Mouse (Mus musculus): Measurements from ENCODE around the gene Sec14l1. TPM values are rescaled to one million over a fixed set of nuclear protein-coding genes. Genes with fewer than 3 reads are reported as not detected.
"Not testable (repeated sequence)": the region's sequence is repeated elsewhere in the genome, so short reads cannot be mapped to it uniquely, and the experiment has no call there.

Gene Sec14l1
- polyA plus RNA-seq, 1 experiment from 2014 or later: 57.0 TPM

DNA sequence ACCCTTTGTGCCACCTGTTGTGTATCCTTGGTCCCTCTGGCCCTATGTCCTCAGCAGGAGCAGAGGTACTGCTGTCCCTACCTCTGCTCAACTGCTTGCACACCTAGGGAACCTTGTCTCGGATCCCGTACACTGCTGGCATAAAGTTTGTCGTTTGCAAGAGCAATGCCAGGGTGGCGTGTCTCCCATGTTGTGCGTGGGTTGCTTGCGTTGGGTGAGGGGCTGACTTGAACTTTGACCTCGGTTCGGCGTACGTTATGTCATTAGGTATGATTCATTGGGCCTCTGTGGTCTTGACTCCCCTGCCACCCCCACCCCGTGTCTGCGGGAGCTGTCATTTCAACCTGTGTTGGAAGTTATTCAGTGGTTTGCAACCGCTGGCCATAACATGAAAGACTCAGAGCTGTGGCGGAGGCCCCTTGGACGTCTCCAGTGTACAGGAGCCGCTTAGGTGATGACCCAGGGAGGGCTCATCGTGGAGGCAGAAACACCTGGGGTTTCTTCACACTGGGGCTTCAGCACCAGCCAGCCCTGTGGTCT, 35.2 kb upstream of the Sec14l1 start:
- H3K9me3 ChIP-seq: no peaks in the 10 kb centered on the region
- H3K4me3 ChIP-seq: 0 out of 2 replicates have a peak overlapping the region, but pooled peaks have one; percentile 11
- no peaks in the 10 kb centered on the region for H3K27me3 ChIP-seq (ENCODE audit: insufficient read depth, poor library complexity, severe bottlenecking)
- WGBS: 91% methylated on average over 17 of the region's 17 CpGs
- H3K4me1 ChIP-seq (replicated peaks): peaks cover 49% of the 10 kb centered on the region
- no peak for DNase-seq (ENCODE audit: low spot score)
- H3K27ac ChIP-seq: no peak overlapping the region
- peaks cover 53% of the 10 kb centered on the region for H3K36me3 ChIP-seq

DNA sequence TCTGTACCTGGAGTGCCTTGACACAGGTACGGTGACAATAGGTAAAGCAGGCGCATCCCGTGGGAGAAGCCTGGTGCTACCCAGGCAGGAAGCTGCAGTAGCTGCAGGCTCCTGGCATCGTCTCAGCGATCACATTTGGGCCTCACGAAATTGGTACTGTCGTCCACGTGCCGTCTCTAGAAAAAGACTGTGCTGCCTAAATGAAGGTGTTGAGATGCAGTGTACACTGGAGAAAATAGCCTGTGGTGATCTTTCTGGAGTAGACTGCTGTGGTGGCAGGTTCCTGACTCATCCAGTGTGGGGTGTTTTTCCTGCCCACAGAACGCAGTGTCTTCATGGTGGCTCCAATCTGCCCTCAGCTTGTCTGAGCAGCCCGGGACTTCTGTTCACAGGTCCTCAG, 34.8 kb upstream of the Sec14l1 start:
- DNase-seq (ENCODE audit: low spot score): no peak
- 95% methylated on average over 11 of the region's 11 CpGs for WGBS
- Histone ChIP-seq H3K27ac (no peak overlapping the region; the same call in 1 of the 2 replicates), H3K9me3 (no peaks in the 10 kb centered on the region), H3K27me3 (ENCODE audit: insufficient read depth, poor library complexity, severe bottlenecking) (no peaks in the 10 kb centered on the region), H3K36me3 (peaks cover 53% of the 10 kb centered on the region), H3K4me3 (0 out of 2 replicates have a peak overlapping the region, but pooled peaks have one; percentile 11), H3K4me1 (replicated peaks) (peaks cover 49% of the 10 kb centered on the region)

DNA sequence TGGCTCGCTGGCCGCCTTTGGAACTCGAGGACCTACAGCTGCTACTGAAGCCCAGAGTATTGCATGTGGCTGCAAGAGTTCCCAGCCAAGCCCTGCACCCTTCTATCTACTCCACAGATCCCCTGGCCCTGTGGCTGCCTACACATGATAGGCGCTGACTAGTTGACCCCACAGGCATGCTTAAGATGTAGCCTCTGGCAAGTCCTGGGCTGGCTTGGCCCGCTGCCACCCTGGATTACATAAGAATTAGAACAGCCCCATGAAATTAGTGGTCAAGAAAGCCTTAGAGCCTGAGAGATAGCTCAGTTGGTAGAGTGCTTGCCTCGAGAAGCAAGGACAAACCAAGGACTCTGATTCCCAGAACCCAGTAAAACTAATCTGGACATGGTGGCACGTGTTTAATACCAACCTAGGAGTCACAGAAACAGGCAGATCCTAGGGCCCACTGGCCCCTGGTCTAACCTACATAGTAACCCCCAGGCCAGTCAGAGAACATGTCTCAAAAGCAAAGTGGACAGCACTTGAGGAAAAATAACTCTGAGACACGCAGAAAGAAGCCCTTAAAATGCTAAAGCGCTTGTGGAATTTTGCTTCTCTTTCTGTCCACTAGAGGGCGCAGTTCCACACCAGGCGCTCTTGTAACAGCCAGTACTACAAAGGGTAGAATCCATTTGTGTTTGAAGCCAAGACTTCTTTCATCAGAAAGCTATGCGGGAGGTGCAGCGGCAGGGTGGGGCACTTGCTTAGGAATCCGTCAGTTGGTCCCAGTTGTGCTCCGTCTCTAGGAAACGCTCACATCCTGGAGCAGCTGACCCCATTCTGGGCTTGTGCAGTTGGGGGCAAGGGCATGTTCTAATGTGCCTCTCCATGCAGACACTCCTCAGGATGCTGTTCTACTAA, 33.6 kb upstream of the Sec14l1 start:
- 35% methylated on average over 16 of the region's 16 CpGs for WGBS
- no peaks in the 10 kb centered on the region for H3K27me3 ChIP-seq (ENCODE audit: insufficient read depth, poor library complexity, severe bottlenecking)
- DNase-seq (ENCODE audit: low spot score): peak; percentile 79
- peak overlapping the region; percentile 2; the same call in 1 of the 2 replicates for H3K4me3 ChIP-seq
- peaks cover 53% of the 10 kb centered on the region for H3K36me3 ChIP-seq
- peaks cover 42% of the 10 kb centered on the region for H3K4me1 ChIP-seq (replicated peaks)
- H3K9me3 ChIP-seq: no peaks in the 10 kb centered on the region
- peak overlapping the region; percentile 76 for H3K27ac ChIP-seq

DNA sequence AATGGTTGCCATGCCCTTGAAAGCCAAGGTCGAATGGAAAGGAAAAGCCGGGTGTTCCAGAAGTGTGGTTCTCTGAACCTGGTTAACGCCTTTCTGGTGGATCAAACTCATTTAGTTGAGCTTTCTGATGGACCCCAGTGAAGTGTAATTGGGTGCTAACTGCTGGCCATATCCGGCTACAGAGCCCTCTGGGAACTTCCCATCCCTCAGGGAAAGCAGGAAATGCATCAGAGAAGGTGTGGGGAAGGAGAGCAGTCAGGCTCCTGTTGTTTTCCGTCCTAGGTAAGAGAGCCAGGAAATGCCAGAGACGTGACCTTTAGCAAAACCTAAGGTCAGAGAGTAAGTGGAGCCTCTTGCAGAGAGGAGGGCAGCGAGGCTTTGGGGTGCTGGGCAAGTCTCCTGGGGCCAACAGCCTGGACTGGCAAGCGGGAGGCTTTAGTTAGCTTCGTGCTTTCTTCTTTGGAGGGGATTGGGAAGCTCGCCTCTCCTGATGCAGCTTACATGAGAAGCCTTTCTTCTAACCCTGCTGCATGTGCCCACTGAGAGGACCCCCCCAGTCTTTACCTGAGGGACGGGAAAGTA, 32.5 kb upstream of the Sec14l1 start:
- Histone ChIP-seq H3K4me3 (no peak overlapping the region), H3K4me1 (replicated peaks) (peaks cover 36% of the 10 kb centered on the region), H3K36me3 (peaks cover 53% of the 10 kb centered on the region), H3K27ac (peak overlapping the region; percentile 76), H3K9me3 (no peaks in the 10 kb centered on the region), H3K27me3 (ENCODE audit: insufficient read depth, poor library complexity, severe bottlenecking) (no peaks in the 10 kb centered on the region)
- no peak for DNase-seq (ENCODE audit: low spot score)
- 72% methylated on average over 11 of the region's 11 CpGs for WGBS

DNA sequence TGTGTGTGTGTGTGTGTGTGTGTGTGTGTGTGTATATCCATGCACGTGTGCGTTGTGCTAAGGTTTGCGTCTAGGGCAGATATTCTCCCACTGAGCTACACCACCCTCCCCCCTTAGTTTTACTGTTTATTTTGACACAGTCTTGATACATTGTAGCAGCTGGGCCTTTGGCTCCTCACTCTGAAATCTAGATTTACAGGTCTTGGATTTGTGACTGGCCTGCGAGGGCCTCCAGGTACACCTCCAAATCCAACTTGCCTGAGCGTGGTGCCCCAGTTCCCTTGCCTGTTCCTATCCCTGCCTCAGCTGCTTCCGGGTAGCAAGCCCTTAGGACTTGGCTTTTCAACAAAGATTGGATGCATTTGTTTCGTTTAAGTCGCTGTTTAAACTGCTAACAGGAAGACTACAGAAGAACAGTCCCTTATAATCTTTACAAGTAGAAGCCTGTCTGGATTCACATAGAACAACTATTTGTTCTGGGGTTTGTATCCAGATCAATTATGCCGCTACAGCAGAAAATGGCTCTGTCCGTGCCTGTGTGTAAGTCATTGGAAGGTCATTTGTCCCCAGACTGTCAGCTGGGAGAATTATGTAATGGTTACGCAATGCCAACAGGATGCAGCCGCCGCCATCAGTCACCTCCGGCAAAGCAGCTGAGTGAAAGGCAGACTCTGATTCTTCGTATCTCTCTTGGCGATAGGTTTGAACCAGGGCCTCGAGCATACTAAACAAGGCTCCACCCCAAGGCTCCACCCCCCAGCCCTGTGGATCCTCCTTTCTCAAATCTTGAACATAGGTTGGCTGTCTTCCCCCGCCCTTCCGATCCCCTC, 31.7 kb upstream of the Sec14l1 start:
- Histone ChIP-seq H3K36me3 (peaks cover 47% of the 10 kb centered on the region), H3K4me3 (no peak overlapping the region)

DNA sequence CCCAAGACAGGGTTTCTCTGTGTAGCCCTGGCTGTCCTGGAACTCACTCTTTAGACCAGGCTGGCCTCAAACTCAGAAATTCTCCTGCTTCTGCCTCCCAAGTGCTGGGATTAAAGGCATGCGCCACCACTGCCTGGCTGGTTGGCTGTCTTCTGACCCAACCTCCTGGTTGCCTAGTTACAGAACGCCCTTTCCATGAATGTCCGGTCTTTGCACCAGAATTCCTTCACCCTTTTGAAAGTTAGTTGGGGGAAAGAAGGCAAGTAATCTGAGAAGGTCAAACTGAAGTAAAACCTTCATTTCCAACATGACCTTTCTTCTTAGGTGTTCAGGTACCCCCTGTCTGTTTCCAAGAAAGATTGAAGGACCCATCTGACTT, 31.1 kb upstream of the Sec14l1 start:
- not testable (repeated sequence) for H3K27ac ChIP-seq; H3K27me3 ChIP-seq (ENCODE audit: insufficient read depth, poor library complexity, severe bottlenecking); H3K9me3 ChIP-seq; DNase-seq (ENCODE audit: low spot score); H3K4me3 ChIP-seq
- Histone ChIP-seq H3K36me3 (peaks cover 41% of the 10 kb centered on the region), H3K4me1 (replicated peaks) (peaks cover 29% of the 10 kb centered on the region)
- WGBS: 88% methylated on average over 3 of the region's 3 CpGs

More for the DNA sequence above, 31.7 kb upstream of the Sec14l1 start:
- no peaks in the 10 kb centered on the region for H3K9me3 ChIP-seq
- H3K4me1 ChIP-seq (replicated peaks): peaks cover 27% of the 10 kb centered on the region
- H3K27ac ChIP-seq: 0 out of 2 replicates have a peak overlapping the region, but pooled peaks have one; percentile 76
- no peaks in the 10 kb centered on the region for H3K27me3 ChIP-seq (ENCODE audit: insufficient read depth, poor library complexity, severe bottlenecking)
- DNase-seq (ENCODE audit: low spot score): no peak
- WGBS: 93% methylated on average over 19 of the region's 19 CpGs

DNA sequence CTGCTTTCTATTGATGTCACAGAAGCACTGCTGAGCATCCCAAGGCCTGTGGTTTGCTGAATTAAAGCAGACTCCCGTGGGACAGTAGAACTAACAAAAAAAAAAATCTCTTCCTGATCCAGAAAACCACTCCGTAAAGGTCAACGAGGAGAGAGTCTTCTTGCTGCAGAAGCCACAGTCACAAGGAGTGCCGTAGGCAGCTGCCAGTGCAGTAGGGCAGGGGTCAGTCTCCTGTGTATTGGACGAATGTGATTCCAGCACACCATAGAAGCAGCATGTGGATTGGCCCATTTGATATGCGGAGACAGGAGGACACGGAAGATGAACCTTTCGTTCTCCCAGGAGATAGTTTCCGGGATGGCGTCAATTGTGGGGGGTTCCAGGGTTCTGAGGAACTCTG, 28.8 kb upstream of the Sec14l1 start:
- Histone ChIP-seq H3K27ac (no peak overlapping the region), H3K27me3 (ENCODE audit: insufficient read depth, poor library complexity, severe bottlenecking) (no peaks in the 10 kb centered on the region), H3K9me3 (no peaks in the 10 kb centered on the region), H3K4me3 (no peak overlapping the region), H3K4me1 (replicated peaks) (peaks cover 37% of the 10 kb centered on the region), H3K36me3 (peaks cover 18% of the 10 kb centered on the region)
- WGBS: 85% methylated on average over 10 of the region's 10 CpGs
- DNase-seq (ENCODE audit: low spot score): no peak

DNA sequence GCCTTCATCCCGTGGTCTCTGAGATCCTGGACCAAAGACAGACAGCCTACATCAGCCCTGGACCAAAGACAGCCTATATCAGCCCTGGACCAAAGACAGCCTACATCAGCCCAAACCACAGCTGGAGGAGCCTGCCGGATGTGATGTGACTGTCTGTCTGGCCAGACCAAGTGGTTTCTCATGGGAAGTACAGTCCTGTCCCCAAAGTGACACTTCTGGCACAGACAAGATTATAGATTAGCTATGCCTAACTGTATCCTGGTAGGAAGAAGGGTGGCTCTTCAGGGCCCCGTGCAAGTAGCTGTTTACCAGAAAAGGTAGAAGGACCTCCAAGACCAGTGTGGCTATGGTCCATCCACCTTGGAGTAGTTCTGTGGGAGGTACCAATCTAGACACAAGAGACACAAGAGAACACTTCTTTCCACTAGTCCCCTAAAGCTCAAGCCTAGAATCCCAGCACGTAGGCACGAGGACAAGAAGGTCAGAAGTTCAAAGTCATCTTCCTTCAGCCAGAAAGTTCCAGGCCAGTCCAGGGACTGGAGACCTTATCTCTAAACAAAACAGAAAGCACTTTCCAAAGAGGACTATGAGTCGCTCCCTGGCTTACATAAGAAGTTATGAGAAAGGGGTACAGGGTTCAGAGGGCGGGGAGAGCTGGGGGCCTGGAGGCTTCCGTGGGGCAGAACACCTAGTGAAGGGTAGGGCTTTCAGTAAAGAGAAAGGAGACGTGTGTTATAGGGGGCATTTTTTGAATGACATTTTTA, 27.8 kb upstream of the Sec14l1 start:
- no peak overlapping the region for H3K4me3 ChIP-seq
- no peaks in the 10 kb centered on the region for H3K27me3 ChIP-seq (ENCODE audit: insufficient read depth, poor library complexity, severe bottlenecking)
- H3K27ac ChIP-seq: no peak overlapping the region
- DNase-seq (ENCODE audit: low spot score): no peak
- H3K9me3 ChIP-seq: no peaks in the 10 kb centered on the region
- peaks cover 17% of the 10 kb centered on the region for H3K36me3 ChIP-seq
- WGBS: 90% methylated on average over 9 of the region's 9 CpGs
- peaks cover 37% of the 10 kb centered on the region for H3K4me1 ChIP-seq (replicated peaks)

DNA sequence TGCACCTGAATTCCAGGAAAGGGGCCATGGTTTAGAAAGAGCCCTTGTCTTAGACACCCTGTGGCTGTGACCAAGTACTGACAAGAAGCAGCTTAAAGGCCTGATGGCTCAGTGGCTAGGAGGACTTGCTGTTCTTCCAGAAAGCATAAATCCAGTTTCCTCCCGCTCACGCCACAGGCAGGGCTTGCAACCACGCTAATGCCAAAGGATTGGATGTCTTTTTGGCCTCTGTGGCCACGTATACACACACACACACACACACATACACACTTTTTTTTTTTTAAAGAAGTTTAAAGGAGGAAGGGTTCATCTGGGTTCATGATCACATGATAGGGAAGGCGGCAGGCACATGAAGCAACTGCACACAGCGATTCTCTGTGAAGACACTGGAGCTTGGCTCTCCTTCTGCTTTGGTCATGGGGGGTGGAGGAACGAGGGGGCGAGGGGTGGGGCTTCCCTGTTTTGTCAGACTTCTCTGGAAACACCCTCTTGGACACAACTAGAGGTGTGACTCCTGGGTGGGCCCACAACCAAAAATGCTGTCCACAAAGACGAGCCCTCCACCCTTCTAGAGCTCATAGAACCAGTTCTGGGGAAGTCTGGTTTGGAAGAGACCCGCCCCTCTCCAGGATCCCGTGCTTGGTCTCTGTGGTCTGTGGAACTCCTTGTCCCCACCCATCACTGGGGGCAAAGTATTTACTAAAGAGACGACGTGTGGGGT, 26.5 kb upstream of the Sec14l1 start:
- Histone ChIP-seq H3K4me3 (no peak overlapping the region), H3K36me3 (peaks cover 6% of the 10 kb centered on the region), H3K4me1 (replicated peaks) (peaks cover 39% of the 10 kb centered on the region), H3K27me3 (ENCODE audit: insufficient read depth, poor library complexity, severe bottlenecking) (no peaks in the 10 kb centered on the region; the same call in 1 of the 2 replicates), H3K27ac (no peak overlapping the region), H3K9me3 (no peaks in the 10 kb centered on the region)
- no peak for DNase-seq (ENCODE audit: low spot score)
- WGBS: 77% methylated on average over 13 of the region's 13 CpGs

DNA sequence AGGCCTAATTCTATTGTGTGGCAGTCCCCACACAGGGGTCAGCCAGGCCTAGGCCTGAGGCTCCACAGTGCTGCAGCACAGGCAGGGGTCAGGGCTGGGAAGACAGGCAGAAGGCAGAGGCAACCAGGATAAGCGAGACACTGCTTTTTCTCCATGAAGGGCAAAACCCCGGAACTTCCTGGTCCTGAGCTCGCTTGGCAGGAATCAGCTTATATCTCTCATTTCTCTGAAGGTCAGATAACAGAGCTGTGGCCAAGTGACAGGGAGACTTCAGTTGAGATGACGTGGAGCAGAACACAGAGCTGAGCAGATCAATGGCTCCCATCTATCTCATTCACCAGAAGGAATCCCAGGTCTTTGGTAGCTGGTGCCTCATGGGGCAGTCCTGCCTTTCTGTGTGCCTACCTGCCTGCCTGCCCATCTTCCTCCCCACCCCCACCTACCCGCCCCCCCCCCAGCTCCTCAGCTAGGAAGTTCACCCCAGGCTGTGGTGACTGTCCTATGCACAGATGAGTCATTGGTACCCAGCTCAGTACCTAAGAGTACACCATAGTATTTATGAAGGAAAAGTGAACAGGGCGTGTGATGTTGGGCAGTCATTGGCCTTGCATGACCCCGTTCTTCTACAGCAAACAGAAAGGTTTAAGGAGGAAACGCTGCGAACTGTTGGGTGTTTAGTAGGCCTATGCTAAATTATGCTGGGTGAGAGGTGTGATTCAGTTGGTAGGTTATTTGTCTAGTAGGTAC, 25.1 kb upstream of the Sec14l1 start:
- H3K27ac ChIP-seq: peak overlapping the region; percentile 69
- 77% methylated on average over 9 of the region's 9 CpGs for WGBS

DNA sequence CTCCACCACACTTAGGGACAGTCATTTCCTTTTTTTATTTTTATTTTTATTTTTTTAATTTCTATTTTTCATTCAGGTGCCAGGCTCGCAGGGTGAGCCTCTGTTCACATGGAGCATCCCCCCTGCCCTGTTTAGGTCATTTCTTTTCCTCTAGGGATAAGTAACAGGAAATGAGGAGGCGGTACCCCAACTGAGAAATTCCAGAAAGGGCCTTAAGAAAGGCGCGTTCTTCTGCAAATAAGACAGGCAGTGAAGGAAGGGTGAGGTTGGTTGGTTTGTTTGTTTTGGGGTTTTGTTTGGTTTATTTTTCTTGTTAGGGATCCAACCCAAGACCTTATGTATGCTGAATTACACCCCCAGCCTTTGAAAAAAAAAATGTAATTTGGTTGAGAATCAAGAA, 23.6 kb upstream of the Sec14l1 start:
- DNase-seq (ENCODE audit: low spot score): no peak
- Histone ChIP-seq H3K4me3 (peak overlapping the region; percentile 31), H3K27me3 (ENCODE audit: insufficient read depth, poor library complexity, severe bottlenecking) (no peaks in the 10 kb centered on the region; the same call in 1 of the 2 replicates)

More for the DNA sequence above, 25.1 kb upstream of the Sec14l1 start:
- no peaks in the 10 kb centered on the region; the same call in 1 of the 2 replicates for H3K27me3 ChIP-seq (ENCODE audit: insufficient read depth, poor library complexity, severe bottlenecking)
- H3K4me1 ChIP-seq (replicated peaks): peaks cover 46% of the 10 kb centered on the region
- no peak overlapping the region for H3K4me3 ChIP-seq
- DNase-seq (ENCODE audit: low spot score): no peak
- H3K9me3 ChIP-seq: no peaks in the 10 kb centered on the region
- H3K36me3 ChIP-seq: no peaks in the 10 kb centered on the region; the same call in 1 of the 2 replicates

More for the DNA sequence above, 23.6 kb upstream of the Sec14l1 start:
- no peaks in the 10 kb centered on the region for H3K36me3 ChIP-seq
- H3K9me3 ChIP-seq: no peaks in the 10 kb centered on the region
- 39% methylated on average over 4 of the region's 4 CpGs for WGBS
- peaks cover 46% of the 10 kb centered on the region for H3K4me1 ChIP-seq (replicated peaks)
- 0 out of 2 replicates have a peak overlapping the region, but pooled peaks have one; percentile 36 for H3K27ac ChIP-seq
